Mouse (Mus musculus) heart, adult 2 months (tissue): ENCODE results near the gene Chst8. TPM values are rescaled to one million over a fixed set of nuclear protein-coding genes. Genes with fewer than 3 reads are reported as not detected.

ENCODE experiments used
- DNase-seq, 2 experiments: peaks; one replicate each; pipeline ENCODE4 v3.0.0; 2021
- H3K27ac ChIP-seq: fragments of 200-600 bp; 2 replicates; pipeline ENCODE4 v1.8.1; 2022
- H3K27me3 ChIP-seq: fragments of 200-500 bp; 2 replicates; pipeline ENCODE4 v1.6.1; 2012; ENCODE audit warnings: mild to moderate bottlenecking, low read length, inconsistent platforms, mixed read lengths; ENCODE audit not compliant: control insufficient read depth, insufficient read depth
- H3K36me3 ChIP-seq: fragments of 200-500 bp; 2 replicates; pipeline ENCODE4 v1.6.1; 2012; ENCODE audit warnings: low read length, inconsistent platforms; ENCODE audit not compliant: control insufficient read depth, insufficient read depth
- H3K4me1 ChIP-seq: fragments of 200-500 bp; 2 replicates; pipeline ENCODE4 v1.6.1; 2011; ENCODE audit warnings: low read length; ENCODE audit not compliant: control insufficient read depth, insufficient read depth
- H3K4me3 ChIP-seq: fragments of 200-600 bp; 2 replicates; pipeline ENCODE4 v1.8.1; 2022
- H3K79me2 ChIP-seq: fragments of 200-500 bp; replicated peaks from 2 replicates; pipeline ENCODE4 v1.6.1; 2012; ENCODE audit warnings: mild to moderate bottlenecking, inconsistent platforms, low read length, moderate library complexity, mixed read lengths; ENCODE audit not compliant: control insufficient read depth, insufficient read depth
- H3K9ac ChIP-seq: fragments of 200-500 bp; 2 replicates; pipeline ENCODE4 v1.6.1; 2012; ENCODE audit warnings: low read depth, mild to moderate bottlenecking, control low read depth, inconsistent platforms, low read length, mixed read lengths
- CTCF ChIP-seq: fragments of 200-600 bp; IDR thresholded peaks from 2 replicates; pipeline ENCODE4 v1.8.1; 2022; ENCODE audit warnings: antibody characterized with exemption, mild to moderate bottlenecking, moderate library complexity
- EP300 ChIP-seq: fragments of 200-500 bp; IDR thresholded peaks from 2 replicates; pipeline ENCODE4 v1.6.1; 2011; ENCODE audit warnings: low read depth, low read length, control low read depth; ENCODE audit not compliant: insufficient read depth
- POLR2A ChIP-seq: fragments of 200-500 bp; IDR thresholded peaks from 2 replicates; pipeline ENCODE4 v1.6.1; 2011; ENCODE audit warnings: mild to moderate bottlenecking, low read depth, low read length, control low read depth; ENCODE audit not compliant: insufficient read depth
- WGBS: fragments of 180-500 bp; shearing (Covaris S2); methylation state at CpG from one replicate; pipeline ENCODE4 v1.1.7; 2018; 5-methylcytosine and 5-hydroxymethylcytosine counted together
- intact Hi-C: fragments of 180-260 bp; cut with DNase I; formaldehyde crosslinking; loops from one replicate; pipeline ENCODE4 v1.15.1; 2025
- long read RNA-seq: library from polyadenylated mRNA; stranded (forward); transcript quantifications from one replicate; pipeline ENCODE4 v2.0.0, GENCODE M21; 2021
- polyA plus RNA-seq: library from polyadenylated mRNA; depleted of rRNA; stranded (reverse); fragments of >200 nt; gene quantifications from 2 replicates; pipeline ENCODE4 v1.2.3, GENCODE M21; 2012; rRNA removed
- total RNA-seq, 2 experiments: library from RNA; stranded (reverse); gene quantifications; 2 replicates each; pipeline ENCODE4 v1.2.3; 2021

The Chst8 gene
- under 1 TPM in 1 of 2 experiments, not detected in 1; 0.39 TPM for total RNA-seq
- polyA plus RNA-seq = 0.23 and 0.41 TPM in 2 replicates
- long read RNA-seq = 0 reads

- peak; percentile 82 to 83 for DNase-seq
- 0 out of 2 replicates have a peak within 1 kb of the TSS, but pooled peaks have one; percentile 21 for H3K9ac ChIP-seq
- H3K27me3 ChIP-seq = peaks cover 2% of the 10 kb centered on the region; the same call in 1 of the 2 replicates
- no peaks in the 10 kb centered on the region for H3K4me1 ChIP-seq
- peak within 1 kb of the TSS; percentile 51 for H3K4me3 ChIP-seq
- H3K79me2 ChIP-seq = no peaks in the 10 kb centered on the region
- intact Hi-C loops = loop anchor here (5.0 kb wide), 1 partner anchor 90 kb away; no protein-coding TSS in a partner anchor
- H3K27ac ChIP-seq = no peak within 1 kb of the TSS
- WGBS = 1% methylated on average over 57 of the region's 65 CpGs
- no peaks in the 10 kb centered on the region for H3K36me3 ChIP-seq
- TF ChIP-seq CTCF = no peak
- peak; percentile 62; the same call in 1 of the 2 replicates for TF ChIP-seq POLR2A
- no peak for TF ChIP-seq EP300
These were observed at the start of gene Chst8 for GRCm38 (mm10) chr7:34812531-34813111. TSS of gene Chst8 (minus strand) at chr7:34812711.

DNA sequence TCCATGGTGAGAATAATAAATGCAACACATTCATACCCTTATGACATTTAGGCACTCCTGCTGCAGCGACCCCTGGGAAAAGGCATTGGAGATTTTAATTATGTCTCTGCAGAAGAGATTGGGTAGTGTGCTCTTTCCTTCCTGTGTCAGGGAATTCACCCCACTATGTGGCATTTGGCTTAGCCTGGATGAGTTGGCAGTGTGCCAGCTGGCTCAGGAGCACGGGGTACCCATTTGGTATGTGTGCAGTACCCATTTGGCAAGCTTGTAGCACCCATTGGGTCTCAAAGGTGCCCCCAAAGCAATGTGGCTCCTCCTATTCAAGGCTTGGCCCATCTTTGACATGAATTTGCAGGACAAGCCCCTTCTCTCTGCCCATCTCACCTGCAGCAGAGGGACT is 45.8 kb upstream of the Chst8 start:
- Histone ChIP-seq H3K27ac (no peak overlapping the region), H3K4me3 (no peak overlapping the region), H3K4me1 (no peaks in the 10 kb centered on the region), H3K36me3 (no peaks in the 10 kb centered on the region), H3K9ac (no peak overlapping the region), H3K27me3 (no peaks in the 10 kb centered on the region), H3K79me2 (no peaks in the 10 kb centered on the region)
- DNase-seq = no peak
- TF ChIP-seq POLR2A (no peak), CTCF (no peak), EP300 (no peak)
- intact Hi-C loops = loop anchor here (10.0 kb wide), 1 partner anchor 317 kb away; no protein-coding TSS in a partner anchor
- WGBS = 54% methylated on average over 2 of the region's 2 CpGs

DNA sequence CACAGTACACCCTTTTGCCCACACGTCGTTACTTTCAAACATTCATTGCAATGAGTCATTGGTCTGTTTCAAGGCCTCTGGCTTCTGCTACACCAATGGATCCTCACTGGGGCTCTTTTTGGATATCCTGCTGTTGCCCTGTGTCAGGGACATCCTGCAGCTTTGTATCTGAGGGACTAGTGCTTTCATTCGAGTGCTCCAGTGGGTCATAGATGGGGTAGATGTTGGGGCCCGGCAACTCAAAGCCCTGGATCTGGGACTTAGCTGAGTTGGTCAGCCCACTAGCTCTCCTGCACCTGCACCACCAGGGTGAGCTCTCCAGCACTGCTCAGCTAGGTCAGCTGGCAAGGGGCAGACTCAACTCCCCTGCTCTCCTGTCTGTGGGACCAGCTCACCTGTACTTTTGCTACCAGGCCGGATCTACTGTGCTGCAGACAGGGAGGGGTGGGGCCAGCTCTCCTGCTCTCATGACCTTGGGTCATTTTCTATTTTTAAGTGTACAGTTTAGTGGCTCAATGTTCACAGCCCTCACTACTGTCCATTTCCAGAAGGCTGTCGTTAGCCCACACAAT is 42.4 kb upstream of the Chst8 start:
- Histone ChIP-seq H3K27ac (no peak overlapping the region), H3K9ac (no peak overlapping the region), H3K79me2 (no peaks in the 10 kb centered on the region), H3K4me3 (no peak overlapping the region), H3K4me1 (no peaks in the 10 kb centered on the region), H3K27me3 (no peaks in the 10 kb centered on the region), H3K36me3 (no peaks in the 10 kb centered on the region)
- DNase-seq = no peak
- intact Hi-C loops = loop anchor here (10.0 kb wide), 1 partner anchor 320 kb away; no protein-coding TSS in a partner anchor
- 0 out of 2 replicates have a peak, but pooled peaks have one; percentile 7 for TF ChIP-seq CTCF
- TF ChIP-seq EP300 = no peak
- no peak for TF ChIP-seq POLR2A
- WGBS = 61% methylated on average over 6 of the region's 6 CpGs

DNA sequence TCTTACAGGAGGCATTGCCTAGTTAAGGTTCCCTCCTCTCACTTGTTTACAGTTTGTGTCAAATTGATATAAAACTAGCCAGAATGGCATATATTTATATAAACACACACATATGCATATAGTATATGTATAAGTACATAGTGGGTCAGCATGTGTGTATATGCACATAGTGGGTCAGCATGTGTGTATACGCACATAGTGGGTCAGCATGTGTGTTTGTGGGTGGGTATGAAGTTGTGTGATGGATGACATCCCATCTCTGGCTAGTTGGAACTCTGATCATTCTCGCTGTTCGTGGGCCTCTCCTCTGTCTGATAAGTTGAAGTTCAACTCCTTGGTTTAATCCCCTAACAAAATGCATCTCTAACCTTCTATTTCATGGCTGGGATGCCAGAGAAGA is 40.9 kb upstream of the Chst8 start:
- Histone ChIP-seq H3K4me3 (no peak overlapping the region), H3K36me3 (no peaks in the 10 kb centered on the region), H3K9ac (no peak overlapping the region), H3K4me1 (no peaks in the 10 kb centered on the region), H3K27ac (no peak overlapping the region), H3K27me3 (no peaks in the 10 kb centered on the region), H3K79me2 (no peaks in the 10 kb centered on the region)
- TF ChIP-seq POLR2A (no peak), CTCF (no peak), EP300 (no peak)
- no peak for DNase-seq
- WGBS = 81% methylated on average over 3 of the region's 3 CpGs
- intact Hi-C loops = loop anchor here (10.0 kb wide), 1 partner anchor 321 kb away; no protein-coding TSS in a partner anchor

GRCm38 (mm10) chr7:34849660-34850059 is 37.1 kb upstream of the Chst8 start:
- Histone ChIP-seq H3K9ac (no peak overlapping the region), H3K4me3 (no peak overlapping the region), H3K27me3 (no peaks in the 10 kb centered on the region), H3K36me3 (no peaks in the 10 kb centered on the region), H3K4me1 (no peaks in the 10 kb centered on the region), H3K79me2 (no peaks in the 10 kb centered on the region), H3K27ac (no peak overlapping the region)
- TF ChIP-seq CTCF (peak; percentile 51), POLR2A (no peak)
- DNase-seq = peak in 1 of 2 experiments; percentile 23
- WGBS = 29% methylated on average over 10 of the region's 10 CpGs
- intact Hi-C loops = loop anchor here (10.0 kb wide), 1 partner anchor 325 kb away; no protein-coding TSS in a partner anchor

DNA sequence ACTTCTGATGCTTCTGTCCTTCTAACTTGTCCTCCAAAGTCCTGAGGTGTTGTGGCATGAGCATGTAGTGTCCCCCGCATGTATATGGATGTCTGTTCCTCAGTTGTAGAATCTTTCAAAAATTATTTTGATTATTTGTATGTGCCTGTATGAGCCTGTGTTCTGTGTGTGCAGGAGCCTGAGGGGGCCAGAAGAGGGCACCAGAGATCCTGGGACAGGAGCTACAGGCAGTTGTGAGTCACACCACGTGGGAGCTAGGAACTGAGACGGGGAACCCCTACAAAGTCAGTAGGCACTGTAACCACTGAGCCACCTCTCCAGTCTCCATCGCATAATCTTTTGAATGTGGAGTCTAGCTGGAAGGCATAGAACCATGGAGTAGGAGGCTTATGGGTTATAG is 36.3 kb upstream of the Chst8 start:
- TF ChIP-seq CTCF (0 out of 2 replicates have a peak, but pooled peaks have one; percentile 14), POLR2A (no peak)
- intact Hi-C loops = no loop called here
- DNase-seq = no peak

More for the DNA sequence above, 36.3 kb upstream of the Chst8 start:
- Histone ChIP-seq H3K27ac (no peak overlapping the region), H3K9ac (no peak overlapping the region), H3K27me3 (no peaks in the 10 kb centered on the region), H3K4me1 (no peaks in the 10 kb centered on the region), H3K4me3 (no peak overlapping the region), H3K36me3 (no peaks in the 10 kb centered on the region), H3K79me2 (no peaks in the 10 kb centered on the region)
- 92% methylated on average over 4 of the region's 4 CpGs for WGBS
